Mouse (Mus musculus) intestine, postnatal 0 days (tissue): ENCODE measurements at regions not wholly inside any gene's neighbourhood (a gene's known extent, or its start where the extent isn't known, plus 50 kb on each side); places are given as distances from the start of the nearest gene placed in this dataset.

ENCODE experiments used
- ATAC-seq: fragments of 200-750 bp; cut with Nextera tagmentation; 2 replicates; pipeline ENCODE4 v1.8.0; 2017; ENCODE audit warnings: mild to moderate bottlenecking, moderate TSS enrichment, moderate library complexity
- H3K27ac ChIP-seq: fragments of 300-500 bp; sonication (generic); 2 replicates; pipeline ENCODE4 v1.5.1; 2014; ENCODE audit warnings: mild to moderate bottlenecking, low read depth, low read length, moderate library complexity
- H3K27me3 ChIP-seq: fragments of 300-500 bp; sonication (generic); replicated peaks from 2 replicates; pipeline ENCODE4 v1.6.1; 2014; ENCODE audit warnings: low read length, mixed read lengths; ENCODE audit not compliant: control insufficient read depth, insufficient read depth
- H3K36me3 ChIP-seq: fragments of 300-500 bp; sonication (generic); 2 replicates; pipeline ENCODE4 v1.6.1; 2014; ENCODE audit warnings: mild to moderate bottlenecking, moderate library complexity; ENCODE audit not compliant: control insufficient read depth, insufficient read depth
- H3K4me1 ChIP-seq: fragments of 300-500 bp; sonication (generic); replicated peaks from 2 replicates; pipeline ENCODE4 v1.6.1; 2014; ENCODE audit warnings: antibody characterized with exemption, low read length, mixed read lengths; ENCODE audit not compliant: control insufficient read depth, insufficient read depth
- H3K4me2 ChIP-seq: fragments of 300-500 bp; sonication (generic); replicated peaks from 2 replicates; pipeline ENCODE4 v1.6.1; 2014; ENCODE audit warnings: low read depth, mild to moderate bottlenecking, moderate library complexity
- H3K4me3 ChIP-seq: fragments of 300-500 bp; sonication (generic); 2 replicates; pipeline ENCODE4 v1.5.1; 2014; ENCODE audit warnings: low read depth, low read length
- H3K9ac ChIP-seq: fragments of 300-500 bp; sonication (generic); 2 replicates; pipeline ENCODE4 v1.6.1; 2014; ENCODE audit warnings: mild to moderate bottlenecking, low read depth, low read length
- H3K9me3 ChIP-seq: fragments of 300-500 bp; sonication (generic); 2 replicates; pipeline ENCODE4 v1.6.1; 2016; ENCODE audit warnings: mixed run types; ENCODE audit not compliant: control insufficient read depth
- CTCF ChIP-seq: sonication (generic); IDR thresholded peaks from 2 replicates; pipeline ENCODE4 v1.5.1; 2016; ENCODE audit warnings: low read depth, mild to moderate bottlenecking, control low read depth, antibody characterized with exemption, moderate library complexity
- whole genome bisulfite sequencing: fragments of 180-500 bp; shearing (Covaris S2); extraction: QIAGEN DNeasy Blood & Tissue Kit; methylation state at CpG from one replicate; pipeline ENCODE4 v1.1.7; 2014; 5-methylcytosine and 5-hydroxymethylcytosine counted together

DNA sequence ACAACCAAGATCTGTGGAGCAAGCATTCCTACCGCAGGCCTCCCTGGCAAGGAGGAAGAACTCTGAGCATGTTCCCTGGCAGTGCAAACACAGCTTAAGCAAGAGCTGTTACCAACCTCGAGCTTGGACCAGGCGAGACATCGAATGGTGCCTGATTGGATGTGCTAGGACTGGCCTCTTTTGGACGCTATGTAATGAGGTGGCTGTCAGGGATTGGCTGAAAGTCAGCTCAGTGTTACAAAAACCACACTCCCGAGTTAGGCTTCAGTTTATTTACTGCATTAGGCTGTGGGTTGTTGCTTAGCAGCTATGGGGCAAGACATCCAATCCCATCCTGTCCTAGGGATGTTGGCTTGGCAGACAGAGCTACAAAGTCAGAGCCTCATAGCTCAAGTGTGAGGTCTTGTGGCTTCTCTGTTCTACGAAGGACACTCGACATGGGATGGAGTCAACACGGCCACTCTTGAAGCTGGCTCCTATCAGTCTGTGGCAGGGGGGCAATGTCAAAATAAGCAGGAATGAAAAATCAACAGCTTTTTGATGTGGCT lies 244.5 kb downstream of the Prex1 start:
- TF ChIP-seq CTCF = no peak
- H3K4me3 ChIP-seq = no peak overlapping the region
- no peak overlapping the region for H3K9ac ChIP-seq
- ATAC-seq = no peak; the same call in 1 of the 2 replicates
- H3K27me3 ChIP-seq = no peaks in the 10 kb centered on the region
- 67% methylated on average over 9 of the region's 9 CpGs for WGBS
- no peak overlapping the region for H3K4me2 ChIP-seq
- H3K36me3 ChIP-seq = no peaks in the 10 kb centered on the region
- no peak overlapping the region for H3K27ac ChIP-seq
- H3K9me3 ChIP-seq = no peaks in the 10 kb centered on the region
- no peaks in the 10 kb centered on the region for H3K4me1 ChIP-seq

DNA sequence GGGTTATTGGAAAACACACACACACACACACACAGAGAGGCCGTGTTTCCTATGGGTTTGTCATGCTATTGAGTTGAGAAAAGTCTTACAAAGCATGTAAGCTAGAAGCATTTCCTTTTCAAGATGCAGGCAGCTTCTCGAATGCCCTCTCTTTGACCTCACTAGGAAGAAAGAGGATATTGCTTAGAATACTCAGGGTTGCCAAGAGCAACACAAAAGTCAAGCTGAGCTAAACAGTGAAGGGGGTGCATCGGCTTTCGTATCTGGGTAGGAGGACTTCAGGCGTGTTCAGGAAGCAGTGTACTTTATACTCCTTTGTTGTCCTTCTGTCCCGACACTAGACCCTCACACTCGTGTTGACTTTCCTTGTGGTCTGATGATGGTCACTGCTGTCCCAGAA lies 246.5 kb downstream of the Prex1 start:
- no peaks in the 10 kb centered on the region for H3K36me3 ChIP-seq
- H3K9ac ChIP-seq = no peak overlapping the region
- no peak overlapping the region for H3K4me3 ChIP-seq
- H3K4me1 ChIP-seq = no peaks in the 10 kb centered on the region
- no peak overlapping the region for H3K4me2 ChIP-seq
- whole genome bisulfite sequencing = 43% methylated on average over 7 of the region's 7 CpGs
- no peak for TF ChIP-seq CTCF
- H3K9me3 ChIP-seq = no peaks in the 10 kb centered on the region
- no peak for ATAC-seq
- no peaks in the 10 kb centered on the region for H3K27me3 ChIP-seq
- H3K27ac ChIP-seq = no peak overlapping the region

DNA sequence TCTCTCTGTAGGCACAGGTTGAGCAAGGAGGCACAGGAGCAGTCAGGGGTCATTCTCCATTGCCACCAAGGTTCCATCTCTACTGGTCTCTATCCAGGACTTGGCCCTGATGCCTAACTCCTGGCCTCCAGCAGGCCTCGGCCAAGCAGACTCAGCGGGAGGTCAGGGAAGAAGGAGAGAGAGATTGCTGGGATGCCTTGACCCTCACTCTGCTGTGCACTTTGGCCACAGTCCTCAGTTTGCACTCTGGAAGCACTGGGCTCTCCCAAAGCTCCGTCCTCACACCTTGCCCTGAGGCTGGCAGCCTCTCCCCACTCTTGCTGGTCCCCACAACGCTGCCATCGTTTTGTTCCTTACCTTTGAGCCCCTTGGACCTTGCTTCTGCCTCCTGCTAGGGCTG lies 248.1 kb downstream of the Prex1 start:
- no peak for TF ChIP-seq CTCF
- no peaks in the 10 kb centered on the region for H3K9me3 ChIP-seq
- no peak for ATAC-seq
- H3K27me3 ChIP-seq = no peaks in the 10 kb centered on the region
- no peak overlapping the region for H3K27ac ChIP-seq
- H3K9ac ChIP-seq = no peak overlapping the region
- H3K4me2 ChIP-seq = no peak overlapping the region
- no peaks in the 10 kb centered on the region; the same call in 1 of the 2 replicates for H3K4me1 ChIP-seq
- WGBS = 75% methylated on average over 5 of the region's 5 CpGs
- no peak overlapping the region for H3K4me3 ChIP-seq
- H3K36me3 ChIP-seq = no peaks in the 10 kb centered on the region

DNA sequence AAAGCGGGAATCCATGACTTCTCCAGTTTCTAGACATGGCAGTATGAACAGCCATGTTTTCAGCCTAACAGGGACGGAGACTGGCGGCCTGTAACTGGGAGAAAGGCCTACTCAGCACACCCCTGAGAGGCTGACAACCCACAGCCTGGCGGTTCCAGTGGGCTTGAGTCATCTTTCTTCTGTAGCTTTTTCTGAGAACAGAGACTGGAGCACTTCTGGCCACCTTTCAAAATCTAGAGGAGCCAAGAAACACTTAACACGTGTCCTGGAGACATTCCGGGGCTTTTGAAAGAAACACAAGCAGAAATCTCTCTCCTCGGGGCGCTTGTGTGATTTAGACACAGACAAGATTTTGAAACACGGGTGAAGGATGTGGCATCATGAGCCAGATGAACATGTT lies 250.1 kb downstream of the Prex1 start:
- ATAC-seq = no peak

DNA sequence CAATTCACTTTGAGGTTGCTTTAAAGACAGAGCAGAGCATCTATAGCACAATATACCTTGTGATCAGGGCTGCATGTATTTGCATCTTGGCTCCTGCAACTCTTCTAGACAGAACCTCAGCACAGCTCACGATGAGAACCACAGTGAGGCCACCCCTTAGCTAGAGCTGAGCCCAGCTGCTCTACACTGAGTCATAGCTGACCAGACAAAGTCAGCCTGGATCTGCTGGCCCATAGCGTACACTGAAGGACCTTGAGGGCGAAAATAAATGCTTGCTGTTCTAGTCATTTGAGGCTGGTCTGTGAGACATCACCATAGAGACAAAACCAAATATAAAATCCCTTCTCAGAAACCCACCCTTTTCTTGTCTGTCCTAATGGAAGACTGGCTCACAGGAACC lies 251.7 kb downstream of the Prex1 start:
- TF ChIP-seq CTCF = no peak
- Histone ChIP-seq H3K36me3 (no peaks in the 10 kb centered on the region), H3K9ac (no peak overlapping the region), H3K9me3 (no peaks in the 10 kb centered on the region), H3K4me2 (no peak overlapping the region), H3K27ac (no peak overlapping the region), H3K27me3 (no peaks in the 10 kb centered on the region), H3K4me1 (no peaks in the 10 kb centered on the region; the same call in 1 of the 2 replicates), H3K4me3 (no peak overlapping the region)
- ATAC-seq = no peak
- WGBS = 75% methylated on average over 3 of the region's 3 CpGs

More for the DNA sequence above, 250.1 kb downstream of the Prex1 start:
- 71% methylated on average over 9 of the region's 9 CpGs for whole genome bisulfite sequencing
- Histone ChIP-seq H3K36me3 (no peaks in the 10 kb centered on the region), H3K4me1 (no peaks in the 10 kb centered on the region; the same call in 1 of the 2 replicates), H3K9ac (no peak overlapping the region), H3K27me3 (no peaks in the 10 kb centered on the region), H3K4me3 (no peak overlapping the region), H3K9me3 (no peaks in the 10 kb centered on the region), H3K4me2 (no peak overlapping the region), H3K27ac (no peak overlapping the region)
- no peak for TF ChIP-seq CTCF

DNA sequence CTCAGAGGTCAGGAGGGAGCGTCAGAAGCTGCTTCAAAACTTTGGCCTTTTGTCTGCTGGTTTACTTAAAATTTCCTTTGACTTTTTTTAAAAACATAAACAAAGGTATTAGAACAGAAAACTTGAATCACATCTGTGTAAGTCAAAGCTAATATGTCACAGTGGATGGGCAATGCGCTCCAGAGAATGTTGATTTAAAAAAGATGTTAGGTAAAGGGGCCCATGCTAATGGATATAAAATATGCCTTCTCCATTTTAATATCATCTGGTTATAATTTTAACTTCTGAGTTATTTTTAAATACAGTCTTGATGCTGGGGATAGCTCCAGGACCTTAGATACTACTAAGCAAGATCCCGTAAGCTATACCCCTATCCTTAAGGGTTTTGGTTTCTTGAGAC lies 252.5 kb downstream of the Prex1 start:
- no peak for TF ChIP-seq CTCF
- Histone ChIP-seq H3K4me2 (no peak overlapping the region), H3K27ac (no peak overlapping the region), H3K9ac (no peak overlapping the region), H3K27me3 (no peaks in the 10 kb centered on the region), H3K4me1 (no peaks in the 10 kb centered on the region; the same call in 1 of the 2 replicates), H3K36me3 (no peaks in the 10 kb centered on the region), H3K4me3 (no peak overlapping the region), H3K9me3 (no peaks in the 10 kb centered on the region)
- ATAC-seq = no peak
- 90% methylated on average over 3 of the region's 3 CpGs for WGBS

DNA sequence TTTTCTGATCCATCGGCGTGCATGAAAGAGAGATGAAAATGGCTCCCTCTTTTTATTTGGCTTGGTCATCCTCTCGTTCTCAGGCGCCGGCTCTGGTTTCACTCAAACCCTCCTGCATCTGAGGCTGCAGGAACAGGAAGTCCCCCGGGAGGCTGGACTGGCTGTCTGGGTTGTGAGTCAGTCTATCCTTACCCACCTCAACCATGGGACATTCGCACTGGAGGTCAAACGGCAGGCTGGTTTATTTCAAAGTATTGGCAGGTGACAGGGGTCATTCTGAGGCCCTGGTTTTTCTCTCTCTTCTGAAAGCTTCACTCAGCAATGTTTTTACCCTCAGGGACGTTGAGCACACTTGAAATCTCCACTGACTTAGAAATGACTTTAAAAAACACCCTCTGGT lies 253.7 kb downstream of the Prex1 start:
- no peak overlapping the region for H3K9ac ChIP-seq
- no peaks in the 10 kb centered on the region for H3K9me3 ChIP-seq
- TF ChIP-seq CTCF = no peak
- H3K27ac ChIP-seq = no peak overlapping the region
- WGBS = 56% methylated on average over 9 of the region's 9 CpGs
- no peaks in the 10 kb centered on the region for H3K36me3 ChIP-seq
- no peak for ATAC-seq
- no peak overlapping the region for H3K4me2 ChIP-seq
- H3K4me1 ChIP-seq = no peaks in the 10 kb centered on the region; the same call in 1 of the 2 replicates
- H3K27me3 ChIP-seq = no peaks in the 10 kb centered on the region
- no peak overlapping the region for H3K4me3 ChIP-seq
